9 mouse cellular contexts compared by ENCODE assay signal in genomic region chr4:104718973-104719795, GRCm38 (mm10). TPM values are rescaled to one million over a fixed set of nuclear protein-coding genes. Genes with fewer than 3 reads are reported as not detected.
A peak's percentile ranks its signal among the peaks of the same experiment; 100 is the strongest.
DNase-seq lines count a peak whose midpoint lies in the region; ATAC-seq lines count a peak whose summit lies in the region.
"Had no signal": no experiment of that assay in that cellular context is flagged by ENCODE, and none has a peak within 500 bp of the region (broad histone marks: within the 10 kb centered on the region; RNA-seq: fewer than 3 reads in every experiment).

No protein-coding gene starts in this region.

- no peaks in the 10 kb centered on the region for H3K27me3 ChIP-seq in forebrain, embryonic 16.5 days (replicated peaks; ENCODE audit: control insufficient read depth, insufficient read depth, low read length)
- H3K27me3 ChIP-seq: heart, embryonic 13.5 days had no signal

- peak overlapping the region; percentile 64; the same call in 1 of the 2 replicates for H3K27ac ChIP-seq in forebrain, embryonic 16.5 days (ENCODE audit: low read length)
- H3K27ac ChIP-seq: heart, embryonic 13.5 days; liver, embryonic 14.5 days had no signal

- peak; percentile 7 for DNase-seq in testis, postnatal 14 days (ENCODE audit: low spot score)
- DNase-seq in testis, postnatal 10 days (ENCODE audit: low spot score) = no peak
- peak; percentile 54 for DNase-seq in lung, postnatal 10 days
- DNase-seq in spleen, adult 12 weeks (ENCODE audit: low spot score) = no peak
- no peak for DNase-seq in heart, adult 8-10 months (ENCODE audit: low spot score)
- no peak for DNase-seq in thymus, postnatal 10 days (ENCODE audit: low spot score in 2 of 2)

- peak; percentile 81 for ATAC-seq in forebrain, embryonic 16.5 days

- H3K9ac ChIP-seq in forebrain, embryonic 16.5 days (replicated peaks; ENCODE audit: low read depth, low read length) = no peak overlapping the region; the same call in 1 of the 2 replicates
- H3K9ac ChIP-seq: heart, embryonic 13.5 days; liver, embryonic 14.5 days had no signal

- H3K4me3 ChIP-seq in forebrain, embryonic 16.5 days (replicated peaks; ENCODE audit: low read length) = no peak overlapping the region
- H3K4me3 ChIP-seq: heart, embryonic 13.5 days had no signal

- no peak overlapping the region for H3K4me2 ChIP-seq in forebrain, embryonic 16.5 days (ENCODE audit: low read length)
- H3K4me2 ChIP-seq: heart, embryonic 13.5 days had no signal

- H3K9me3 ChIP-seq in forebrain, embryonic 16.5 days (ENCODE audit: control insufficient read depth, low read length) = no peaks in the 10 kb centered on the region
- H3K9me3 ChIP-seq: heart, embryonic 13.5 days had no signal

- 14% methylated on average over 13 of the region's 13 CpGs for WGBS in forebrain, embryonic 16.5 days

- peaks cover 37% of the 10 kb centered on the region for H3K4me1 ChIP-seq in forebrain, embryonic 16.5 days (replicated peaks; ENCODE audit: control insufficient read depth, insufficient read depth, low read length)

- H3K36me3 ChIP-seq in forebrain, embryonic 16.5 days (ENCODE audit: control insufficient read depth, insufficient read depth) = no peaks in the 10 kb centered on the region
- H3K36me3 ChIP-seq: heart, embryonic 13.5 days had no signal

RNA-seq across cellular contexts. Expression of gene C8b, which starts 46.9 kb away (rescaled TPM):
- 0.25 TPM in 1 of 2 replicates, not detected in the other for polyA plus RNA-seq in forebrain, embryonic 16.5 days (2015; fragmentation: Nextera tagmentation; extraction: Ambion mirVana)
- total RNA-seq in heart, adult 8-10 months (2022) = not detected

Comparison
In these comparisons a context has a peak if more than half of its experiments do, and no peak if none do; other contexts are left out.
1. DNase-seq: peak in testis, postnatal 14 days (single experiment) and lung, postnatal 10 days (single experiment); none in testis, postnatal 10 days (single experiment), spleen, adult 12 weeks (single experiment), heart, adult 8-10 months (single experiment) and thymus, postnatal 10 days (0 of 2).